8 mouse cellular contexts compared by ENCODE assay signal in genomic region chr16:34093734-34094445, GRCm38 (mm10).
DNase-seq lines count a peak whose midpoint lies in the region; ATAC-seq and TF ChIP-seq lines count a peak whose summit lies in the region.

No protein-coding gene starts in this region.

- peak overlapping the region; percentile 90 for H3K4me2 ChIP-seq in lung, embryonic 14.5 days
- H3K4me2 ChIP-seq in embryonic facial prominence, embryonic 13.5 days = peak overlapping the region; percentile 90
- peak overlapping the region; percentile 63 for H3K4me2 ChIP-seq in neural tube, embryonic 13.5 days

- no peak for DNase-seq in lung, embryonic 14.5 days
- DNase-seq in lung, postnatal 14 days = no peak
- DNase-seq in induced T-regulatory cell, adult 2 months (ENCODE audit: low read depth) = peak; percentile 28
- DNase-seq in gastrocnemius, postnatal 36 days = no peak
- DNase-seq in cerebellum, adult 9-10 months = no peak
- DNase-seq in urinary bladder, postnatal 36 days (ENCODE audit: low spot score in 2 of 2) = no peak

- intact Hi-C loops in gastrocnemius, postnatal 36 days (cut with DNase I) = no loop called here

- no peaks in the 10 kb centered on the region for H3K36me3 ChIP-seq in lung, embryonic 14.5 days (ENCODE audit: insufficient read depth)
- no peaks in the 10 kb centered on the region for H3K36me3 ChIP-seq in embryonic facial prominence, embryonic 13.5 days
- H3K36me3 ChIP-seq in neural tube, embryonic 13.5 days = 0 out of 2 replicates have a peak, but pooled peaks cover 4% of the 10 kb centered on the region

- peak overlapping the region; percentile 65 for H3K9ac ChIP-seq in lung, embryonic 14.5 days
- H3K9ac ChIP-seq in embryonic facial prominence, embryonic 13.5 days = peak overlapping the region; percentile 71
- peak overlapping the region; percentile 62 for H3K9ac ChIP-seq in neural tube, embryonic 13.5 days

- peak overlapping the region; percentile 7; the same call in 1 of the 2 replicates for H3K27ac ChIP-seq in lung, embryonic 14.5 days (ENCODE audit: low read depth)
- H3K27ac ChIP-seq in embryonic facial prominence, embryonic 13.5 days = peak overlapping the region; percentile 48; the same call in 1 of the 2 replicates
- H3K27ac ChIP-seq in neural tube, embryonic 13.5 days (replicated peaks) = peak overlapping the region; percentile 78

- TF ChIP-seq CTCF in lung, embryonic 14.5 days (IDR thresholded peaks at IDR 0.05; ENCODE audit: low read depth) = no peak

- no peaks in the 10 kb centered on the region for H3K27me3 ChIP-seq in lung, embryonic 14.5 days (ENCODE audit: insufficient read depth, low read length)
- no peaks in the 10 kb centered on the region for H3K27me3 ChIP-seq in embryonic facial prominence, embryonic 13.5 days
- peaks cover 10% of the 10 kb centered on the region; the same call in 1 of the 2 replicates for H3K27me3 ChIP-seq in neural tube, embryonic 13.5 days

- H3K4me1 ChIP-seq in lung, embryonic 14.5 days (ENCODE audit: insufficient read depth) = 0 out of 2 replicates have a peak, but pooled peaks cover 5% of the 10 kb centered on the region
- peaks cover 27% of the 10 kb centered on the region for H3K4me1 ChIP-seq in embryonic facial prominence, embryonic 13.5 days
- peaks cover 62% of the 10 kb centered on the region for H3K4me1 ChIP-seq in neural tube, embryonic 13.5 days (replicated peaks)

- WGBS in lung, embryonic 14.5 days = 4% methylated on average over 14 of the region's 14 CpGs
- 2% methylated on average over 14 of the region's 14 CpGs for WGBS in embryonic facial prominence, embryonic 13.5 days
- WGBS in neural tube, embryonic 13.5 days = 2% methylated on average over 14 of the region's 14 CpGs

- no peaks in the 10 kb centered on the region for H3K9me3 ChIP-seq in lung, embryonic 14.5 days (ENCODE audit: low read depth, low read length)
- no peaks in the 10 kb centered on the region for H3K9me3 ChIP-seq in embryonic facial prominence, embryonic 13.5 days
- no peaks in the 10 kb centered on the region for H3K9me3 ChIP-seq in neural tube, embryonic 13.5 days

- H3K4me3 ChIP-seq in lung, embryonic 14.5 days (ENCODE audit: low read depth, low read length) = peak overlapping the region; percentile 58
- peak overlapping the region; percentile 52 for H3K4me3 ChIP-seq in embryonic facial prominence, embryonic 13.5 days
- H3K4me3 ChIP-seq in neural tube, embryonic 13.5 days = peak overlapping the region; percentile 37

- ATAC-seq in lung, embryonic 14.5 days (ENCODE audit: insufficient read depth) = peak; percentile 9; the same call in 1 of the 2 replicates
- no peak for ATAC-seq in embryonic facial prominence, embryonic 13.5 days (ENCODE audit: insufficient number of reproducible peaks, insufficient read depth, low FRiP score, low TSS enrichment, low read depth)
- no peak for ATAC-seq in neural tube, embryonic 13.5 days (ENCODE audit: low read depth)

Comparison
In these comparisons a context has a peak if more than half of its experiments do, and no peak if none do; other contexts are left out.
1. H3K27ac ChIP-seq: peak in every context shown above with its lines; median percentile 78 in neural tube, embryonic 13.5 days; 48 in embryonic facial prominence, embryonic 13.5 days; 7 in lung, embryonic 14.5 days.